Mouse (Mus musculus): ENCODE measurements at regions not wholly inside any gene's neighbourhood (a gene's known extent, or its start where the extent isn't known, plus 50 kb on each side); places are given as distances from the start of the nearest gene placed in this dataset.
A peak's percentile ranks its signal among the peaks of the same experiment; 100 is the strongest.

- 77% methylated on average over 2 of the region's 2 CpGs for WGBS
- H3K27ac ChIP-seq (replicated peaks; ENCODE audit: insufficient read depth, low read depth, low read length), result no peak overlapping the region
- no peak for DNase-seq (ENCODE audit: extremely low read depth, low read depth, low spot score)
Measured at GRCm38 (mm10) chr3:22815842-22816241, 739.4 kb downstream of the Tbl1xr1 start.

GRCm38 (mm10) chr3:22826485-22826884 is 750.0 kb downstream of the Tbl1xr1 start:
- H3K4me1 ChIP-seq (ENCODE audit: control insufficient read depth, insufficient read depth, low read length), result no peaks in the 10 kb centered on the region
- H3K27me3 ChIP-seq (ENCODE audit: control insufficient read depth, insufficient read depth, low read length), result no peaks in the 10 kb centered on the region
- H3K79me2 ChIP-seq (ENCODE audit: control insufficient read depth, insufficient read depth, low read length), result no peaks in the 10 kb centered on the region
- H3K36me3 ChIP-seq (ENCODE audit: control insufficient read depth, insufficient read depth, low read length), result no peaks in the 10 kb centered on the region
- H3K9ac ChIP-seq (ENCODE audit: low read depth, low read length), result no peak overlapping the region
- no peak for TF ChIP-seq CTCF (IDR thresholded peaks at IDR 0.05; ENCODE audit: low read depth, low read length)
- no peak for TF ChIP-seq POLR2A (IDR thresholded peaks at IDR 0.05; ENCODE audit: extremely low read depth, insufficient read depth, low read length)
- WGBS, result 76% methylated on average over 4 of the region's 4 CpGs
- no peak overlapping the region for H3K4me3 ChIP-seq (ENCODE audit: insufficient read depth, low read depth, low read length)
- no peak for DNase-seq (ENCODE audit: extremely low read depth, low read depth, low spot score)
- H3K27ac ChIP-seq (replicated peaks; ENCODE audit: insufficient read depth, low read depth, low read length), result no peak overlapping the region

More at GRCm38 (mm10) chr3:22815842-22816241, 739.4 kb downstream of the Tbl1xr1 start:
- Histone ChIP-seq H3K4me1 (ENCODE audit: control insufficient read depth, insufficient read depth, low read length) (no peaks in the 10 kb centered on the region), H3K27me3 (ENCODE audit: control insufficient read depth, insufficient read depth, low read length) (no peaks in the 10 kb centered on the region), H3K36me3 (ENCODE audit: control insufficient read depth, insufficient read depth, low read length) (no peaks in the 10 kb centered on the region), H3K79me2 (ENCODE audit: control insufficient read depth, insufficient read depth, low read length) (no peaks in the 10 kb centered on the region), H3K9ac (ENCODE audit: low read depth, low read length) (no peak overlapping the region), H3K4me3 (ENCODE audit: insufficient read depth, low read depth, low read length) (no peak overlapping the region)
- TF ChIP-seq CTCF (IDR thresholded peaks at IDR 0.05; ENCODE audit: low read depth, low read length) (no peak), POLR2A (IDR thresholded peaks at IDR 0.05; ENCODE audit: extremely low read depth, insufficient read depth, low read length) (no peak)

GRCm38 (mm10) chr3:22838986-22839385 is 762.5 kb downstream of the Tbl1xr1 start:
- 69% methylated on average over 4 of the region's 4 CpGs for WGBS
- Histone ChIP-seq H3K36me3 (ENCODE audit: control insufficient read depth, insufficient read depth, low read length) (no peaks in the 10 kb centered on the region), H3K27me3 (ENCODE audit: control insufficient read depth, insufficient read depth, low read length) (no peaks in the 10 kb centered on the region), H3K79me2 (ENCODE audit: control insufficient read depth, insufficient read depth, low read length) (no peaks in the 10 kb centered on the region), H3K27ac (replicated peaks; ENCODE audit: insufficient read depth, low read depth, low read length) (no peak overlapping the region), H3K9ac (ENCODE audit: low read depth, low read length) (no peak overlapping the region), H3K4me1 (ENCODE audit: control insufficient read depth, insufficient read depth, low read length) (no peaks in the 10 kb centered on the region), H3K4me3 (ENCODE audit: insufficient read depth, low read depth, low read length) (no peak overlapping the region)
- DNase-seq (ENCODE audit: extremely low read depth, low read depth, low spot score), result no peak
- TF ChIP-seq POLR2A (IDR thresholded peaks at IDR 0.05; ENCODE audit: extremely low read depth, insufficient read depth, low read length) (no peak), CTCF (IDR thresholded peaks at IDR 0.05; ENCODE audit: low read depth, low read length) (no peak)

DNA sequence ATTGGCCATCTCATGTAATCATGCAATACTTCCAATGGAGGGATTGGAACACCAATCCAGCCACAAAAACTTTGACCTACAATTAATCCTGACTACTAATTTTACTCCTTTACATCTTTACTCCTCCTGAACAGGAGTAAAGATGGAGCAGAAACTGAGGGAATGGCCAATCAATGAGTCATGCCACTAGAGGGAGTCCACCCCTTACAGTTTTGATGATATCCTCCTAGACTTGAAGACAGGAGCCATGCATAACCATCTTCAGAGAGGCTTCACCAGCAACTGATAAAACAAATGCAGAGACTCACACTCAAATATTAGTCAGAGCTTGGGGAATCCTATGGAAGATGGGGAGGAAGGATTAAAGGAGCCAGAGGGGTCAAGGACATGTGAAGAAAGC is 774.0 kb downstream of the Tbl1xr1 start:
- Histone ChIP-seq H3K4me3 (ENCODE audit: insufficient read depth, low read depth, low read length) (no peak overlapping the region), H3K9ac (ENCODE audit: low read depth, low read length) (no peak overlapping the region), H3K36me3 (ENCODE audit: control insufficient read depth, insufficient read depth, low read length) (no peaks in the 10 kb centered on the region), H3K27me3 (ENCODE audit: control insufficient read depth, insufficient read depth, low read length) (no peaks in the 10 kb centered on the region), H3K4me1 (ENCODE audit: control insufficient read depth, insufficient read depth, low read length) (no peaks in the 10 kb centered on the region), H3K79me2 (ENCODE audit: control insufficient read depth, insufficient read depth, low read length) (no peaks in the 10 kb centered on the region), H3K27ac (replicated peaks; ENCODE audit: insufficient read depth, low read depth, low read length) (no peak overlapping the region)
- no peak for DNase-seq (ENCODE audit: extremely low read depth, low read depth, low spot score)
- TF ChIP-seq CTCF (IDR thresholded peaks at IDR 0.05; ENCODE audit: low read depth, low read length) (no peak), POLR2A (IDR thresholded peaks at IDR 0.05; ENCODE audit: extremely low read depth, insufficient read depth, low read length) (no peak)

GRCm38 (mm10) chr3:22863595-22863994 is 787.1 kb downstream of the Tbl1xr1 start:
- no peak for TF ChIP-seq CTCF (IDR thresholded peaks at IDR 0.05; ENCODE audit: low read depth, low read length)
- TF ChIP-seq POLR2A (IDR thresholded peaks at IDR 0.05; ENCODE audit: extremely low read depth, insufficient read depth, low read length), result no peak
- H3K36me3 ChIP-seq (ENCODE audit: control insufficient read depth, insufficient read depth, low read length), result no peaks in the 10 kb centered on the region
- H3K27ac ChIP-seq (replicated peaks; ENCODE audit: insufficient read depth, low read depth, low read length), result no peak overlapping the region
- no peak overlapping the region for H3K4me3 ChIP-seq (ENCODE audit: insufficient read depth, low read depth, low read length)
- 59% methylated on average over 2 of the region's 2 CpGs for WGBS
- DNase-seq (ENCODE audit: extremely low read depth, low read depth, low spot score), result peak; percentile 23
- H3K4me1 ChIP-seq (ENCODE audit: control insufficient read depth, insufficient read depth, low read length), result no peaks in the 10 kb centered on the region
- H3K27me3 ChIP-seq (ENCODE audit: control insufficient read depth, insufficient read depth, low read length), result no peaks in the 10 kb centered on the region
- H3K9ac ChIP-seq (ENCODE audit: low read depth, low read length), result no peak overlapping the region
- no peaks in the 10 kb centered on the region for H3K79me2 ChIP-seq (ENCODE audit: control insufficient read depth, insufficient read depth, low read length)

- Histone ChIP-seq H3K9ac (ENCODE audit: low read depth, low read length) (no peak overlapping the region), H3K36me3 (ENCODE audit: control insufficient read depth, insufficient read depth, low read length) (no peaks in the 10 kb centered on the region), H3K4me1 (ENCODE audit: control insufficient read depth, insufficient read depth, low read length) (no peaks in the 10 kb centered on the region), H3K4me3 (ENCODE audit: insufficient read depth, low read depth, low read length) (no peak overlapping the region), H3K79me2 (ENCODE audit: control insufficient read depth, insufficient read depth, low read length) (no peaks in the 10 kb centered on the region), H3K27ac (replicated peaks; ENCODE audit: insufficient read depth, low read depth, low read length) (no peak overlapping the region), H3K27me3 (ENCODE audit: control insufficient read depth, insufficient read depth, low read length) (no peaks in the 10 kb centered on the region)
- DNase-seq (ENCODE audit: extremely low read depth, low read depth, low spot score), result no peak
- no peak for TF ChIP-seq POLR2A (IDR thresholded peaks at IDR 0.05; ENCODE audit: extremely low read depth, insufficient read depth, low read length)
- no peak for TF ChIP-seq CTCF (IDR thresholded peaks at IDR 0.05; ENCODE audit: low read depth, low read length)
- 83% methylated on average over 3 of the region's 3 CpGs for WGBS
Measured at GRCm38 (mm10) chr3:22877883-22878282, 801.4 kb downstream of the Tbl1xr1 start.

All from liver, adult 2 months (tissue).